Mouse (Mus musculus) layer of hippocampus, postnatal 25 days (tissue): Measurements from ENCODE around the gene Scube1. TPM values are rescaled to one million over a fixed set of nuclear protein-coding genes. Genes with fewer than 3 reads are reported as not detected.

Source experiments
- DNase-seq, 2 experiments: peaks; one replicate each; pipeline ENCODE4 v3.0.0; 2022; ENCODE audit warnings: mixed read lengths in 2 of 2, low spot score in 1 of 2; ENCODE audit errors: extremely low spot score in 1 of 2
- total RNA-seq, 2 experiments: library from RNA; stranded (reverse); gene quantifications; 2 replicates each; pipeline ENCODE4 v1.2.3; 2021

The Scube1 gene
- 10 to 100 TPM; 16.7 to 19.3 TPM for total RNA-seq

DNA sequence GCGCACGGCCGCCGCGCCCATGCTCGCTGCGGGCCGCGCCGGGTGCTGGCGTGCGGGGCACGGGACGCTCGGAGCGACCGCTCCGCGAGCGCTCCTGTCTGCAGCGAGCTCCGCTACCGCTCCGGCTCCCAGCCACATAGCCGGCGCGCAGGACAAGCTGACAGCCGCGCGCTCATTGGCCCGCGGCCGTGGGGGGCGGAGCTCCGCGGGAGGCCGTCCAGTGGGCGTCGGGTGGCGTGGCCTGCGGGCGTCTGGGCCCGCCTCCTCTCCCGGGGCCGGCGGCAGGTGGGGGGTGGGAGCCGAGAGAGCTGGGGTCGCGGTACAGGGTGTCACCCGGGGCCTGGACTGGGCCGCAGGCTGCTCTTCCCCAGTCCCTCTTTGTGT, at the start of gene Scube1:
TSS of gene Scube1 (minus strand) at position 136 of the 384 bp plus-strand sequence.
- DNase-seq, result peak; percentile 71 to 79

DNA sequence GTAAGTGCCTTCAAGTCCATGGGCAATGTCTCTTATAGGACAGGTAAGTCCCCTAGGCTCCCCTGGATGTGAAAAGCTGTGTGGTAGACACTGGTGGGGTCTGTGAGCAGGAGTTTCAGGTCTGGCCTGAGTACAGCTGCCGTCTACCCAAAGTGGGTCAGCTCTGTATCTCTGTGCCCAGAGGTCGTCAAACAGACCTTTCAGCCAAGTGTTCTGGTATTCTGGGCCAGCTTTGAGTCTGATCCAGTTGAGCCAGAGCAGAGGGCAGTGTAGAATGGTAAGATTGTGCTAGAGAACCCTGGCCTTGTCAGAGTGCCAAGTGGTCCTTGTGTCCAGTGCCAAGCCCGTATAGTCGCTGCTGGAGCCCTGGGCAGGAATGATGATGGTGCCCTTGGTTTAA, 48.1 kb upstream of the Scube1 start:
- DNase-seq, result no peak

DNA sequence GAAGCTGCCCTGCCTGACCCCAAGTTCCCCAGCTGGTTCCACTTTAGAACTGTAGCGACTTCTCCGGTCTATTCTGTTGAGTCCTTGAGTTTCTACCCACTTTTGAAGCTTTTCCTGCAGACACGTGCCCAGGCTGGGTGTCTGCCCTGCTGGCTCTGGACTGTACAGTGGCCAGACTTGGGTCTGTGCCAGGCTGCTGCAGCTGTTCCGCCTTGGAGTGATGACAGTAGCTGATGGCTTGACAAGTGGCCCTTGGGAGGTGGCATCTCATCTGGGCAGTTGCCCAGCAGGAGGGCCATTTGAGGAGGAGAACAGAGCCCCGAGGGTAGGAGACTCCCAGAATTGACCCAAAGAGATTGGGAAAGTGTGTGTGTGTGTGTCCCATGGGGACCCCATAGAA, 47.6 kb upstream of the Scube1 start:
- peak in 1 of 2 experiments; percentile 38 for DNase-seq

DNA sequence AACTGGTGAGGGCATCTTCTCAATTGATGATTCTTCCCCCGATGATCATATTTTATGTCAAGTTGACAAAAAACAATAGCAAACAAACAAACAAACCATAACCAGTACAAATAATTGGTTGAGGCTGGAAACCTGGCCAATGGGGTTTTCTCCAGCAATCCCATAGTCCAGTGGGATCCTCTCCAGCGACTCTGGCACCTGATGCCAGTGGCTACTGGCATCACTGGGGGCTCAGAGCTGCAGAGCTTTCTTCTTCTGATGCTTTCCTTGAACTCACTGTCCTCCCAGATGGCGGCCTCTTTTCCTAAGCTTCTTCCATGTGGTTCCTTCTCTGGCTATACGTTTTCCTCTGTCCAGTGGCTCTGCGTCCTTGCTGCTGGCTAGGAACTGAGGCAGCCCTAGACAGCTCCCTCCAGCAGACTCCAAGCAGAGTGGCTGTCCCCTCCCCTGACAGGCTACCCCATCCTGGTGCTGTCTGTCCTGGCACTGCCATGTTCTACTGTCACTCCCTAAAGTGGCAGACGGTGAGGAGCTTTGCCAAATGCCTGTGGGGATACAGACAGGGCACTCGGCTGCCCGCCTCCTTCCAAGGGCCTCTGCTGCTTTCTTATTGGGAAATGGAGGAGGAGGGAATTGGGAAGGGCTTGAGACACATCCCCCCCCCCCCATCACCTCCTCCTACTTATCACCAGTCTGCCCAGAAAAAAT, 46.7 kb upstream of the Scube1 start:
- no peak for DNase-seq

DNA sequence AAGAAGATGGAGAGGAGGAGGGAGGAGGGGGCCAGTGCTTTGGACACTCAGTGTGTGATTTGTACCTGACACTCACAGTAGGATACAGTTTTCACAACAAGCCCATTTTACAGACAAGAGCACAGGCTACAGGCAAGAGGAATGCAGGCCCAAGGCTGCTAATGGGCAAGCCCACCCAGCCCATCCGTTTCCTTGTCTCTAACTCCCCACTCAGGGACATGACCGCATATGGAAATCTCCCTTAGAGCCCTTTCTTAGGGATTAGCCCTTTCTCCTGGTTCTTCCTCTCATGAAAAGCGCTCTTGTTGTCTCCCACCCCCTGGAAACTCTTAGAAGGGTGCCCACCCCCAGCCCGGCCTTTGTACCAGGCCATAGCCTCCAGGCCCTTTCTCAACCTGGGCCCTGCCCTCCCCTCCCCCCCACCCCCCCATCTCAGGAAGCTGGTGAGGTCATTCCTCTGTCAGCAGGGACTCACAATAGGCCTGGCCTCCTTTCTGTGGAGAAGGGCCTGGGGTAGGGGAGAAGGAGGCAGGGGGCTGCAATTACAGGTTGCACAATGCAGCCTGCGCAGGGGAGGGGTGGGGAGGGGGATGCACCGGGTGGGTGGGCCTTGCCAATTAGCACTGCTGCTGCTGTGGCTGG, 40.7 kb upstream of the Scube1 start:
- DNase-seq, result no peak

DNA sequence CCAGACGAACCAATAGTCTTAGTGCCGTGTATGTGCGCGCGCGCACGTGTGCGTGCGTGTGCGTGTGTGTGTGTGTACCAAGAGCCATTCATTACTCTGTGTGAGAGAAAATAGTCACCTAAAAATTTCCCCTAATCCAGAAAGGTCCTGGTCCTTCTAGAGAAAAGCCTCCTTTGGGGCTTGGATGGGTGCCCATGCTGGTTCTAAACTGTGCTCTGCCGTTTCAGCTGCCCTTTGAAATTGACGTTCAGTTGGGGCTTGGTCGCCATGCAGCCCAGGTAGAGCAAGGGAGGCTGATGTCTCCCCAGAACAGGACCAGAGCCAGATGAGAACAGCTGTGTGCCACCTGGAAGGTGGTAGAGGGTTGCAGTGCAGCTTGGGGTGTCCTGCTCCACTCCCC, 36.7 kb upstream of the Scube1 start:
- no peak for DNase-seq

DNA sequence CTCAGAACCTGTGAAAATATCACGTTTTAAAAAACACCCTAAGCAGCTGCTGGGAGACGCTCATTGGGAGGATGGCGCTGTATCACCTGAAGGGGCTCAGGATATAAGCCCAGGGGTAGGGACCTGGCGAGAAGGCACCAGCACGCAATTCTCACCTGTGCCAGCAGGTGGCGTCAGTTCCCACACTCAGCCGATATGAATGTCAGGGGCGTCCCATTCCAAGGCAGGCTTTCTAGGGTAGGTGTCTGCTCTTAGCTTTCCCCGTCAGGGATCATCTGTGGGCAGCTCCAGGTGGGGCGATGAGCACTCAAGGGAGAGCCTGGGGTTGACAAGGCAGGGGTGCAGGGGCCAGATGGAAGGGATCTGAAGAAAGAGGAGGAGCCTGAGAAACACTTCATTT, 35.9 kb upstream of the Scube1 start:
- DNase-seq, result peak; percentile 75 to 80

DNA sequence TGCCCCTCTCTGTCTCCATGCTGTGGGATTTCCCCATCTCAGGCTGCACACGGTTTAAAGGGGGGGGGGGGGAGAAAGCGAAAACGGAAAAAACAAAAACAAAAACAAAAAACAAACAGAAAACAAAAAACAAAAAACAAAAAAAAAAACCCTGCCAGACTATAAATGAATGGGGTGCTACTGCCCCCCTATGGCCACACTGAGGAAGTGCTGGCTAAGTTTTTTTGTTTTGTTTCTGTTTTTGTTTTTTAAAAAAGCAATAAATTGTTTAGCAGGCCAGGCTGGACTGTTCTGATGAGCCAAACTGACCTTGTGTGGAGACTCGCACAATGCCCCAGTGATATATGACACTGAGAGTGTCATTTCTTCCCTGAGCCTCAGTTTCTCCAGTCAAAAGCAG, 34.1 kb upstream of the Scube1 start:
- no peak for DNase-seq

DNA sequence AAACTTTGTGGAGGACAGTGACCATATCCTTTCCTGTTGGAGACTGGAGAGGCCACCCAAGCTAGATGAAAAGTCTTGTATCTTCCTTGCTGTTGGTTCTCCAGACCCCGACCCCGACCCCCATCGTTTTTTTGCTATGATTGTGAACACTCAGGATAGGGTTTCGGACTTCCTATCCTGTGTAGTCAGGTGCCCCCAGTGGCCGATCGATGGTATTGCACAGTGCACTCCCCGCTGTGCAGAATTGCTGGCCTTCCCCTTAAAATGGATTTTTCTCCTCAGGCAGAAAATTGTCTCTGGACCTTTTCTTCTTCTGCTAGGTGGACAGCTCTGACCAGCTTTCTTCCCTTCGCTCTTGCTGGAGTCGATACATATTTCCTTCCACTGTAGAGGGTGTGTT, 31.9 kb upstream of the Scube1 start:
- DNase-seq, result peak in 1 of 2 experiments; percentile 50

DNA sequence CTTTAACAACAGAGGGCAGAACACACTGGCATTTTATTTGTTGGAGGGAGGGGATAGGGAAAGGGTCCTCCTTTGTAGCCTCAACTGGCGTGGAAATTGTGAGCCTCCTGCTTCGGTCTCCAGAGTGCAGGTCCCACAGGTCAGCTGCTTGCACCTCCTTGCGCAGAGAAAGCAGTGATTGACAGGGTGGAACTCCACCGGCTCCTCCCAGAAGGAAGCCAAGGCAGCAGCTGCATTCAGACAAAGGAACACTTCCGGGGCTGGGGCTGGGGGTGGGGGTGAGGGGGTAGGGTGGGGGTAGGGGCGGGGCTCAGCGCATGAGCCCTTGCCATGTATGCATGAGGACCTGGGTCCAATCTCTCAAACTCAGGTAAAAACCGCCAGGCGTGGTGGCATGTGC, 24.6 kb upstream of the Scube1 start:
- DNase-seq, result no peak

DNA sequence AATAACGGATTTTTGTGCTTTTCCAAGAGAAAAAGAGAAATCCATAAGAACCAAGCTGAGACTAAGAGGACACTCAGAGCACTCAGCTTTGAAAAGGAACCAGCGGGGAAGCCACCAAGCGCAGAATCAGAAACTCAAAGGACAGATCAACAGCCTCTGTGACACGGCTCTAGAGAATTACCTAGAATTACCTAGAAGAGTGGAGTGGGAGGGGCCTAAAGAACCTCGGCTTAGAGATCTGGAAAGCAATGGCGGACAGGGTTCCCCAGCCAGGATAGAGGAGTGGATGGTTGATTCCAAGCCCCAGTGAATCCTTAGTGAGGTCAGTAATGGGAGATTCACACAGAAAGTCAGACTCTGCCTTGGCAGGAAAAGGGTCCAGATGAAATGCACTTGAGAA, 24.2 kb upstream of the Scube1 start:
- DNase-seq, result no peak

DNA sequence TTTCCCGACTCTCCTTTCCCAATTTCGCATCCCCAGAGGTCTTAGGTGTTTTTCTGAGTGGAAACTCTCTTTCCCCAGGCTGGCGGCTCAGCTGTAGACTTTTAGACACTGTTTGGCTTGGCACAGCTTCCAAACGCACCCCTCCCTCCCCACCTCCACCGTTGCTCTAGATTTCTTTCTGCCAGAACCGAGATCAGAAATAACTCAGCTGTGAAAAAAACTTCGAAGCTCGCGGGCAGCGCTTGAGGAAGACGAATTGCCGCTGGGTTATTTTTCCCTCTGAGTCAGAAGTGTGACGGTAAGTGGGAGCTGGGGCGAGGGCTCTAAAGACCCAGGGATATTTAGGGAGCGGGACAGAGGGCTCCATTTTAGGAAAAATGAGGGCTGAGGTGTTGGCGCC, 21.5 kb upstream of the Scube1 start:
- no peak for DNase-seq

DNA sequence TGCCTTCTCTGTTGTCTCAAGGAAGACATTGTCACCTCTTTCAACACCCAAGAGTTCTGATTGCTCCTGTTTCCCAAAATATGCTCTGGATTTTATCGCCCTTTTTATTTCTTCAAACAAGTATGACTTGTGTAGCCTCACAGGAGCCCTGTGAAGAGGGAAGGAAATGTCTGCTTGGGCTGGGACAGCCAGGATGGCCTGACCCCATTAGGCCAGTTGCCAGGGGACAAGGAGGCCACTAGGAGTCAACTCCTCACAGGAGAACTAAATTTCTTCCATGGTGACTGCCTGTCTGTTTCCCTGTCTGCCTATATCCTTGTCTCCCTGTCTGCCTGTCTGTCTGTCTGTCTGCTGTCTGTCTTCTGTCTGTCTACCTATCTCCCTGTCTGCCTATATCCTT, 17.2 kb upstream of the Scube1 start:
- DNase-seq, result no peak

DNA sequence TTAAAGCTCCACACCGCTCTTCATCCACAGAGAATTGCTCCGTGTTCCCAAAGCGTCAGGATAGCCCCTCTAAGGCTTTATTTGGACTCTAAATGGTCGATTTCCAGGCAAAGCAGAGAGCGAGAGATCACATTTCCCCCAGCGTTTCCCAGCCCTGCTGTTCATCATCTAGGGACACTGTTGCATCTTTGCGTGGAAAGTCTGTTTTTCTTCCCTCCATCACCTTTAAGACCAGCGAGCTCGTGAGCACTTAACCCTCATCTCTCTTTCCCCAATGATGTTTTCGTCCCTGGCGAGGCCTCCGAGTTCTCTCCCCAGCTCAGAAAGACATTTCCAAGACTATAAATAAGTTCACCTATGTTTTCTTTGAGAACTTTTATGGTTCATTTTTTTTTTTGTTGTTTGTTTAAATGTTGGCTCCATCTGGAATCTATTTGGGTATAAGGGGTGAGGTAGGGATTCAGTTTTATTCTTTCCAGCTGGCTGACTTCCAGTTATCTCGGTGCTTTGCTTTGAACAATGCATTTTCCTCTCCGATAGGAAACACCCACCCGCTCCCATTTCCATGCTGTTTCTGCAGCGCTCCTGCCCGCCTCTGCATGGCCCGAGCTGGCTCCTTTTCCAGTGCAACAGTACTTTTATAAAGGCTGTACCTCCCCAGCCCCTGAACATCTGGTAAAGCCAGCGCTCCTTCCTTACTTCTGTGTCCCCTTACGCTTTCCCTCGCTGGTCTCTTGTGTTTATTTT, 16.0 kb upstream of the Scube1 start:
- DNase-seq, result no peak

DNA sequence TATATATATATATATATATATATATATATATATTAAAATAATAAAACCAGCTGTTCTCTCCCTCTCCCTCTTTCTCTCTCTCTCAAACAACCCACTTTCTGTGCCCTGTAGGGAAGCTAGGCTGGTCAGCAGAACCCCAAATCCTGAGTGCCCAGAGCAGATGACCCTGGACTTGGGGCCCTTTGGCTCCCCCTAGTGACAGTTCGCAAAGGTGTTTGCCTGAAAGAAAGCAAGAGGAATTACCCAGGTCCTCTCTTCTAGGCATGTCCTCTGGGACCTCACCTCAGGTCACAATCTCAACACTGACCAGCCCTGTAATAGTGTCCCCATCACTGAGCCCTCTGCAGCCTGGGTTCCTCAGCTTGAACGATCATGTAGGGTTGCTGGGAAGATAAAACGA, 2.8 kb upstream of the Scube1 start:
- peak in 1 of 2 experiments; percentile 65 for DNase-seq

DNA sequence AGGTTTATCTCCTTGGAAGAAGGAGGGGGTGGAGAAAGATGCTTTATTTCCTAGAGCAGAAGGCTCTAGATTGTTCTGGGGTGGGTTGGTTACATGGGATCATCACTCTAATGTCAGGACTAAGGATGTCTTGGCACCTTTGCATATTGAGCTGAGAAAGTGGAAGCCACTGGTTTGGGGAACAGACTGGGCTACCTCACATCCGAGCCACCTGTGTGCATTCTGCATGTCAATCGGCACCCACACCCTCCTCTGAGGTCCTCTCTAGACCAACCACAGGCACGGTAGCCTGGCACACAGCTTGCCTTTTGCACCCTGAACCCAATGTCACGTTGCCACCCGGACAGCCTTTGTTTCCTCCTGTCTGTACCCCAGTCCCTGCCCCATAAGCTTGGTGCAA, 1.9 kb upstream of the Scube1 start:
- no peak for DNase-seq

DNA sequence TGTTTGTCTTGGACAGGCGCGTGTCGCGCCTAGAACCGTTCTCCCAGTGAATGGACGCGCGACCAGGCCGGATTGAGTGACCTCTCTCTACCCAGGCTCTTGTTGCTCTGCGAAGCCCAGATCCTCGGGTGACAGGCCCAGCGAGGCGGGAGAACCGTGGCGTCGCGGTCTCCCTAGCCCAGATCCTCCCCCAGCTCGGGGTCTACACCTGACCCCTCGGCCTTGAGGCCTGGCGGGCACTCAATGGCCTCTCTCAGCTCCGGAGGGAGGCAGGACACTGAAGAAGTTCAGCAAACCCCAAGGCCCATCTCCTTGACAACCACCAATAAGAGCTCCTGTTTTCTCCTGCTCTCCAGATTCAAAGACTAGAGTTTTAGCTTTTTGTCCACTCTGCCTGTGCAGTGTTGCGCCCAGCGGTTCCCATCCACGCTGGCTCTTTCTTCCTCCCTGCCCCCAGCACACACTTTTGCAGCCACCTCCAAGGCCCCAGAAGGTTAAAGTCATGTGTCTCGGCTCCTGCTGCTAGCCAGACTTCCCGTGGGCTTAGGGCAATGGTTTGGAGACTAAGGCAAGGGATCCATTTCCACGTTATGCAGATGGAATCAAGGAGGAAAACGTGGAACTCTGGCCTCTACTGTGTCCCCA, 857 bp upstream of the Scube1 start:
- no peak for DNase-seq

DNA sequence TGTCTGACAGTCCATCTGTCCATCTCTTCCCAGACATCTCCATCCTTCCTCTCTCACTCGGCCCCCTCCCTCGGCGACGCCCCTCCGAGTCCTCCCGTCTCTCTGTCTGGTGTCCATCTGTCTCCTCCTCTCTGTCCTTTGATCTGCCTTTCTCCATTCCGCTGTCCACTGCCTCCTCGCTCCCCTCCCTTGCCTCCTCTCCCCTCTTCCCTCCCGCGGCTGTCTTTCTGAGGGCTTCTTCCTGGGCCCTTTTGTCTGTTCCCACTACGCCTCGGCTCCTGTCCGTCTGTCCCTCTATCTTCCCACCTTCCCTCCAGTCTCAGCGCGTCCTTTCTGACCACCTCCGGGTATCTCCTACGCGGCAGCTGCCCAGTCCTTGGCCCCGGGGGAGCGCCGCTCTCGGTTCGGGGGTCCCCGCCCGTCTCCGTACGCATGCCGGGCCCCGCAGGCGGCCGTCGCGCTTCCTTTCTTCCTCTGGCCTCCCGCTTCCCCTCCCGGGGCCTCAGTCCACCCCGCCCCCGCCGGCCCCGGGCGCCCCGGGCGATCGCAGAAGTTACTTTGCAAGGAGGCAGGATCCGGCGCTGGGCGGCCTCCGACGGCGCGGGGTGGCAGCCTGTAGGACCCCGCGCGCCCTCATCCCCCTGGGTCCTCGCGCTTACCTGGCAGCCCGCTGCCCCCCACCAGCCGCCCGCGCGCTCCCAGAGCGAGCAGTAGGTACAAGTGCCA, 498 bp downstream of the Scube1 start:
- DNase-seq, result no peak

DNA sequence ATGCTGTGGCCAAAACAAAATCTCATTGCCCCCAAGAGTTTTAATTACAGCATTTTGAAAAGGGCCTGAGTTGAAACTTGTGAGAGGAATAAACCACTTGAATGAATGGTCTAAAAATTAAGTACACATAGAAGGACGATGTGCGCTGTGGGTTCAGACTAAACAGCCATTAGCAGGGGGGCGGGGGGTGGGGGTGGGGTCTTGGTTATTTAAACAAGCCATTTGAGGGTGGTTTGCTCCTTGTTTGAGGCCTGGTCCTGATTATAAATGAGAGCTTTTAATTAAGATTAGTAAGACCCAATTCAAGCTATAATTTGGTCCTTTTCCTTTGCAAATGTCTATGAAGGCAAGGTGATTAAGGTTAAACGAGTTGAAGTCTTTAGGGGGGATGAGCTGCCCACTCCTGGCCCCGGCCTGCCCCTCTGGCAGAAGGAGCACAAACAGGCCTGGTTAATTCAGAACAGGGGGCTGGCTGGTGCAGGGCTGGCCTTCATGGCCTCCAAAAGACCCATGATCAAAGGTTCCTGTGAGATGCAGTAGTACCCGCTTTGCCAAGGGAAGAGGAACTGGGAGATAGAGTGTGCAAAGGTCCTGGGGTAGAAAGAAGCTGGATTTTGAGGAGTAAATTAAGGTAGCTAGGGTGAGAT, 9.1 kb downstream of the Scube1 start:
- DNase-seq, result no peak

DNA sequence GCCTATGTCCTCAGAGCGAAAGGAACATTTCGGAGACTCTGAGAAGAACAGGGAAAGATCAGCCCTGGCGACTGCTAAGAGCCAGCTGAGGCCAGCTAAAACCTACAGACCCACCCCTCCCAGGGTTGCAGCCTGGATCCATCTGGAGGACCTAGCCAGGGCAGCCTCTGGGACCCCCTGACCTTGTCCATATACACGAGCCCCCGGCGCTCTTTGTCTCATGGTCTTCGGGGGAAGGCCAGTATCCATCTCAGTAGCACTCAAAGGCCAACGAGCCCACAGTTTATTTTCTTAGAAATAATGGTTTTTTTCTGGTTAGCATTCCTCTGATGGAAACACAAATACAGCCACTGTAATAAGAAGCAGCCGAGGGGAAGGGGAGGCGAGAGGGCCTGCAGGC, 12.0 kb downstream of the Scube1 start:
- no peak for DNase-seq
